Mouse (Mus musculus) layer of hippocampus, postnatal 14 days (tissue): ENCODE measurements around the gene Cxcr5. TPM values are rescaled to one million over a fixed set of nuclear protein-coding genes. Genes with fewer than 3 reads are reported as not detected.

Source experiments
- DNase-seq, 2 experiments: peaks; one replicate each; pipeline ENCODE4 v3.0.0; 2021 to 2022; ENCODE audit warnings: low spot score in 2 of 2, mixed read lengths in 1 of 2
- total RNA-seq, 2 experiments: library from RNA; stranded (reverse); gene quantifications; 2 replicates each; pipeline ENCODE4 v1.2.3; 2021

Cxcr5 gene
- total RNA-seq, 2 experiments from 2014 or later, result not detected

- no peak for DNase-seq
Observed at GRCm38 (mm10) chr9:44539816-44540421, 21.8 kb downstream of the Cxcr5 start.

DNA sequence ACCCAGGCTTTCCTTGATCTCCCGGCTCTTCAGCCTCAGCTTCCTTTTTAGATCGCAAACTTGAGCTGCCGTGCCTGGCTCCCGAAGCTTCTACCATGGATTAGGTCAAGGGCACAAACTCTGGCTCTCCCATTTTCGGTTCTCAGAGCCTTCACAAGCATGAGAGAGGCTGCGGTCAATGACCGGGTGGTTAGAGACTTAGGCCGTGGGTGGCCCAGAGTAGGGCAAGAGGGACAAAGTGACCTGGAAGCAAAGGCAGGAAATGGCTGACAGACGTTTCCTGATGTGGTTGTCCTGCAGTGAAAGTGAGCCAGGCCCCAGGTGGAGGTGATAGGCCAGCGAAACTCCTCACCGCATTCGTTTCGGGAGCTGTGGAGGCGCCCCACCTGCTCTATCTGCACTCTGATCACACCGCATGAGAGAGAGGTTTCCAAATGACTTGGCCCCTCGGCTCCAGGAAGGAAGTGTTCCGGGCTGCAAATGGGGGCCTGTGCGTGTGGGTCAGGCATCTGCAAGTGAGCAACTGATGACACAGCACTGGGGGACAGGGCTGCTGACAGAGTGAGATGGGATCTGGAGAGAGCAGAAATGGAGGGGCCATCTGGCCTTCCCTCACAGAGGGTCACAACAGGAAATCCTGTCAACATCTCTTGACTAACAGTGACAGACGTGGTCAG is 23.9 kb downstream of the Cxcr5 start:
- DNase-seq, result no peak

DNA sequence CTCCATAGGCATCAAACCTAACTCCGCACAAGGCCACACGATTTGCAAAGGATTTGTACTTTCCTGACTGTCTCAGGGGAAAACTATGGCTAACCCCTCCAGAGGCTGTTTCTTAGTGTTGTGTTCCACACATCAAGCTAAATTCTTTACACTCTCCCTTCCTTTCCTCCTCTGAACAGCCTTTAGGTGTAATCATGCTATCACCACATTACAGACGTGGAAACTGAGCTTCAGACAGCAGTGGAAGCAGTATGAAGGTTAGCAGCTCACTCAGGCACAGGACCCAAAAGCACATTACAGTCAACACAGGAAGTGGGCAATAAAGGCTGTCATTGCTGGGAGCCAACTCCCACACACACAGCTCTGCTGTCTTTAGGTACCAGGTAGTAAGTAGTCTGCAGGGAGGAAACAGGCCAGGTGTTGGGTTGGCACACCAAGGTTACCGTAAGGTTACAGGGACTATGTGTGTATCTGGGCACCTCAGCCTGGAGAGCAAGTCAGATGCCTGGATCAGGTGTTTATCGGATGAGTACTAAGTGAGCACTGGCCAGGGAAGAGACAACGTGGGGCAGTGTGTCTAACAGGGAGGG is 28.6 kb downstream of the Cxcr5 start:
- DNase-seq, result no peak

- no peak for DNase-seq
Observed at GRCm38 (mm10) chr9:44528340-44528739, 33.3 kb downstream of the Cxcr5 start.

GRCm38 (mm10) chr9:44526337-44527112 is 35.2 kb downstream of the Cxcr5 start:
- DNase-seq, result no peak

GRCm38 (mm10) chr9:44525589-44525988 is 36.1 kb downstream of the Cxcr5 start:
- DNase-seq, result no peak

DNA sequence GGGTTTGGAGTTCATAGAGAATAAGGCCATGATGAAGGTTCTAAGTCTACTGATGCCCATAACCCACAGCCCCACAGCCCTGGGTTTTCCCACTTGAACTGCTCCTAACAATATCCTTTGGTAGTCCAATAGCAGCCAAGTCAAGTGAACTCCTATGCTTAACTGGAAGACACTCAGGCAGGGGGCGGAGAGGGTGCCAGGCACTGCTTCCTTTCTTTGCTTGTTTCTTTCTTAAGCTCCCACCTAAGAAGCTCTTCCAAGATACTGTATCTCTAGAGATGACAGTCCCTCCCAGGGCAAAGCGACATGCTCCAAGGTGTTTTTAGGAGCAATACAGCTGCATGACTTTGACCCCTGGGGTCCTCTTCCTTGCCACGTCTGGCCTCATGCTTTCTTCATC is 36.7 kb downstream of the Cxcr5 start:
- no peak for DNase-seq

DNA sequence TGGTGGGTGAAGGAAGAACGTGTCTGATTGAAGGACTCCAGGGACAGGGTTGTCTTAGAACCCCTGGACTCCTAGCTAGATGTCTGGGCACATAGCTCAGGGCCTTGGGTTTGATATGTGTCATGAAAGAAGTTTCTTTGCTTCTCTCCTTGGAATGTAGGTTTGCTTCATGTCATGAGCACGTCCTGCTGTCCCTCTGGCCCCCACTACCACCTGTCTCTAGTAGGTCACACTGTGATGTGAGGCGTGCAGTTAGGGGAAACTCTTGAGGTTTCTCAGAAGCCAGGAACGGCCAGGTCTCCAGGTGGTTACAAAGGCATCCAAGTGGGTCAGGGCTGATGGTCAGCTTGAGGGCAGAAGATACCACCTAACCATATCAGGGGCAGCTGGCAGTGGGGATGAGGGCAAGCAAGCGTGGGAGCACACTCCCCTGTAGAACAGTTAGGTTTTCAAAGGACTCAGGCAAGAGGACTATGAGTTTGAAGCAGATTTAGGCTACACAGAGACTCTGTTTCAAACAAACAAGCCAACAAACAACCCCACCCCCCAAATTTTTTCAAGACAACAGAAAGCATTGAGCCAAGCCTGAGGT is 37.3 kb downstream of the Cxcr5 start:
- DNase-seq, result no peak

- DNase-seq, result no peak
Observed at GRCm38 (mm10) chr9:44523686-44524085, 38.0 kb downstream of the Cxcr5 start.

GRCm38 (mm10) chr9:44521927-44522326 is 39.8 kb downstream of the Cxcr5 start:
- DNase-seq, result no peak

- DNase-seq, result no peak
Observed at GRCm38 (mm10) chr9:44518068-44518467, 43.6 kb downstream of the Cxcr5 start.

- no peak for DNase-seq
Observed at GRCm38 (mm10) chr9:44517368-44517767, 44.3 kb downstream of the Cxcr5 start.

GRCm38 (mm10) chr9:44515891-44516290 is 45.8 kb downstream of the Cxcr5 start:
- DNase-seq, result no peak

DNA sequence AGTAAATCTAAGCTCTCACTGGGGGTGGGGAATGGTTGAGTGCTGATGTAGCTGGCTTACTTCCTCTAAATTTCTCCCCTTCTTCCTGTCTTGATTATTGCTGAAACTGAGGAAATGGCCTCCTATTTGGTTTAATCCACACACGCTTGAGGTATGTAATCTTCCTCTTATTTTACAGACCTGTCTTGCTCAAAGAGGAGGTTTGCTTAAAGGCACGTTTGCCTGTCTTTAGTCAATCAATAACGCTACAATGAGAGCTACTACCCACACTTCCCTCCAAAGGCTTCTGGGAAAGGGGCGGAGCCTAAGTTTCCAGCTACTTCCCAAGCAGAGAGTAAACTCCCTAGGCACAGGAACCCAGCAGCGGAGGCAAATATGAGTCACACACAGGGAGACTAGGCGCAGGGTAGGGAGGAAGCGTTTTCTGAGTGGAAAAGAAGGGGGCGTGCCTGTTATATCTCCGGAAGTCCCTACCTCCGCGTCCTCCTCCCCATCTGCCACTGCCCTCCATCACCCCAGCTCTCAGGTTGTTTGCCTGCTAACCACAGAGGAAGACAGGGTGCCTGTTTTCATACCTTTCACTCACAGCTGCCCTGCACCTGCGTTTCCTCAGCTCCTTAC is 46.4 kb downstream of the Cxcr5 start:
- DNase-seq, result no peak

GRCm38 (mm10) chr9:44514147-44514546 is 47.5 kb downstream of the Cxcr5 start:
- no peak for DNase-seq

GRCm38 (mm10) chr9:44513610-44514009 is 48.1 kb downstream of the Cxcr5 start:
- DNase-seq, result no peak

GRCm38 (mm10) chr9:44513121-44513520 is 48.6 kb downstream of the Cxcr5 start:
- no peak for DNase-seq

DNA sequence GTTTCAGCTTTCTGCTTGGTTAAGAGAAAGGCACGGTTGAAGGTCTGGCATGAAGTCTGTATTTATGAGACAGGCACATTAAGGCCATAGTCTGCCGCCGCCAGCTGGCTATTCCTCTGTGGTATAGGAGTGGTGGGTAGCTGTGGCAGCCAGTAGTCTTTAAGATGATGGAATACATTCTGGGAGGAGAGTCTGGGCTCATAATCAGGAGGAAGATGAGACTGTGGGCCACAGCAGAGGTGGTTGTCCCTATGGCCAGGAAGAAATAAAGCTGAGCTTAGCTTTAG is 49.0 kb downstream of the Cxcr5 start:
- DNase-seq, result no peak

GRCm38 (mm10) chr9:44511935-44512716 is 49.6 kb downstream of the Cxcr5 start:
- DNase-seq, result no peak

DNA sequence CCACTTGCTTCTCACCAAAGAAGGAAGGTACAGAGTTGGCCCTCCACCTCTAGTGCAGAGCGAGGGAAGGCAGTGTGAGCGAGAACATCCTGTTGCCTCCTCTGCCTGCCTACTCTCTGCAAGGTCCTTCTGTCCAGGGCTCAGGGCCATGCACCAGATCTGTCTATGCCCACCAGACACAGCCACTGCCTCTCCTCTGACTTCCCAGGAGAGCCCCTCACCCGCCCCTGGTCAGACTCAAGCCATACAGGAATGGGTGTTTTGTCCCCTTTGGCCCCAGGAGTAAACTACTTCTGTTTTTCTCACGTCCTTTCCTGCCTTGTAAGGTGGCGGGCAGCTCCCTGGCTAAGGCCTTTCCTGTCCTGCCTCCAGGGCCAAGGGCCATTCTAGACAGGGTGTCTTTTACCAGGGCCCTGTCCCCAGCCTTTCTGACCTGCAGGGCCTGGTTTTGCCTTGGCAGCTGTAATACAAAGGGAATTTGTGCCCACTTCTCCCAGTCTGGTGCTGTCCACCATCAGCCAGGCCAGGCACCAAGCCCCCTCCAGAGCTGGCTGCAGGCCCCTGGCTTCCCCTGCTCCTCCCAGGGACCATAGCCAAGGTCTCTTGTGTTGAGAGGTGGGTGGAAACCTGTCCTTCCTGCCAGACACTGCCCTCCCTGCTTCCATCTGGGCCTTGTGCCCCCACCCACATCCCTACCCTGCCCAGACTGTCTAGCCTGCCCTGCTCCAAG is 50.6 kb downstream of the Cxcr5 start:
- DNase-seq, result peak in 1 of 2 experiments; percentile 79
